Mouse (Mus musculus): ENCODE results near the gene Gm49358.

Gene Gm49358

GRCm38 (mm10) chr10:86763672-86764071 lies at the start of gene Gm49358:
Gene Gm49358 (plus strand): TSS chr10:86763972.
- DNase-seq (ENCODE audit: low spot score), result no peak

GRCm38 (mm10) chr10:86727548-86727980 lies 36.2 kb upstream of the Gm49358 start:
- peak; percentile 66 for DNase-seq (ENCODE audit: low spot score)

DNA sequence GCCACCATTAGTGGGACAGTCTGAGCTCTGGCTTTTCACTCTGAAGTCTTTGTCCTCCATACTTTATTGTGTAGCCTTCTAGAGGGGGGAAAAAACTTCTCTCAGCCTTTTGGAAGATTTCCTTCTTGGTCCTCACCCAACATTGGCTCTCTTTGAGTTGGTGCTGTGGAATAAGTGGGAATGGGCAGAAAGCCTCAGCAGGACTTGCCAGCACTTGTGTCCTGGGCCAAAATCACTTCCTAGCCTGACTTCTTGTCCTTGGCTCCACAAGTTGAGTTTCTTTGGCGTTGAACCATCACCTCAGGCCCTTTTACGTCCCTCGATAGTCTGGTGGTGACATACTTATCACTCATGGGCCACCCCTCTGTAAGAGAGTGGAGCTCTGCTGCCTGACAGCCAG lies 35.6 kb upstream of the Gm49358 start:
- no peak for DNase-seq (ENCODE audit: low spot score)

GRCm38 (mm10) chr10:86730823-86731499 lies 32.8 kb upstream of the Gm49358 start:
- peak; percentile 93 for DNase-seq (ENCODE audit: low spot score)

- DNase-seq (ENCODE audit: low spot score), result no peak
Observed at GRCm38 (mm10) chr10:86731500-86731863, 32.3 kb upstream of the Gm49358 start.

- no peak for DNase-seq (ENCODE audit: low spot score)
Observed at GRCm38 (mm10) chr10:86735036-86735435, 28.7 kb upstream of the Gm49358 start.

DNA sequence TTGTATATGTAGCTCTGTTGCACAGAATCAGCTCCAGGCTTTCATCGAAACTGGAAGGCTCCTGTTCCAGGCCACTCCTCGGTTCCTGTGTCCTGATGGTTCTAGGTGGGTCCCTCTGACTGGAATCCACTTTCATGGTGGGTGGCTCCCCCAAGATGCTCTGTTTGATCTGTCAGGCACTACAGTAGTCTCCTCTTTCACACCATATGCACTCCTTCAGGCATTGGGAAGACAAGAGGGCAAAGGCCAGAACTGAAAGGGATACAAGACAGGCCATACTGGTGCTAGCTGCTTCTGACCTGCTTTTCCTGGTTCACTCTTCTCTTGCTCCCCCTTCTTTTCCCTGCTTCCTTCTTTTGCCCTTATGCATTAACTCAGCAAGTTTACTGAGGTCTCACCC lies 20.9 kb upstream of the Gm49358 start:
- no peak for DNase-seq (ENCODE audit: low spot score)

DNA sequence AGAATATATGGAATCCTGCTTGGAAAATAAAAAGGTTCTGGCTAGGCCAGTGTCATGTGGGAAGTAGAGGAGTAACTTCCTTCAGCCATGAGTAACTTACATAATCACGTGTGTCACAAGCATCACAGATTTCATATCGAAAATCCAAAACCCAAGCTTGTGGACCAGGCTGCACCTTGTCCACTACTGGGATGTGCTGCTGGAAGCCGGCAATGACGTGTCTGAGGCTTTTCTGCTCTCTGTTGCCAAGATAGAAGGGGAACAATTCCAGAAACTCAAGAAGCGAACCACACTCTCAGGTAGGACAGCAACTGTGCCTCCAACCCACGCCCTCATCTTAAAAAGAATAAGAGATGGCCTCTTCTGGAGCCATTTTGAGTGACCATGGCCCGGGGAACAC lies 19.5 kb upstream of the Gm49358 start:
- DNase-seq (ENCODE audit: low spot score), result no peak

DNA sequence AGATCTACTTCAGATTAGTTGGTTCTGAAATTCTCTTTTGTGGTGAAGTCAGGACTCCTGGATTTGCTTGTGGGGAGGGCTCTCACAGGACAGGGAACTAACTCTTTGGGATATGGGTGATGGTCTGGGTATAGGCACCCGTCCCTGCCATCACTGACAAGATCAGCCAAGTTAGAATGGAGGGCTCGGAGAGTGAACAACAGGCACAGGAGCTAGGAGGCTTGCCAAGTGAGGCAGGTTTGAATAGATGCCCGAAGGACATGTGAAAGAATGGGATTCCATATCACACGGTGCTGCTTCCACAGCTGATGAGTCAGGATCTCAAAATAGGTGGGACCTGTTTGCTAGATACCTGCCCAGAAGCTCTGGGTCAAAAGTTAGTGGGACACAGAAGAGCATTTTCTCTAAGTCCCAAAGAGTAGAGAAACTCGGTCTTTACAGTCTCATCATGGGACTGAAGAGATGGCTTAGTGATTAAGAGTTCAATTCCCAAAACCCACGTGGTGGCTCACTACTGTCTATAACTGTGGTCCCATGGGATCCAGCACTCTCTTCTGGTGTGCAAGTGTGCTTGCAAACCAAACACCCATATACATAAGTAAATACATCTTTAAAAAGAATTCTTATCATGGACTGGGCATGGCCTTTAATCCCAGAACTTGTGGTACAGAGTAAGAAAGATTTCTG lies 7.8 kb upstream of the Gm49358 start:
- DNase-seq (ENCODE audit: low spot score), result no peak

DNA sequence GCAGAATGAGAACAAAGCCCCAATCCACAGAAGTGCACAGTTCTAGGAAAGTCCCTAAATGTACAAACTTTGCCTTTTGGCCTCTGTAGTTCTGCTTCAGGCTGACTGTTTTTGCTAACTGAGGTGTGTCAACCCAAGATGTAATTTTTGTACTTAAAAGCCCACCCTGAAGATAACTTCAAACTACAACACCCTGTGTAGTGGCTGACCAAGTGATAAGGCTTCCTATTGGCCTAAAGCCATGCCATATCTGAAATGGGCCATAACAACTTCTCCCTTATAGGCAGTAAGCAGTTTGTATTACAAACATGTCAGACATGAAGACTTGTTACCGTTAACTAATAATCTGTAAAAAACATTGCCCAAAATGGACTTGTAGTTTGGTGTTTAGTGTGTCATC lies 6.0 kb upstream of the Gm49358 start:
- no peak for DNase-seq (ENCODE audit: low spot score)

GRCm38 (mm10) chr10:86758211-86758610 lies 5.6 kb upstream of the Gm49358 start:
- DNase-seq (ENCODE audit: low spot score), result no peak

DNA sequence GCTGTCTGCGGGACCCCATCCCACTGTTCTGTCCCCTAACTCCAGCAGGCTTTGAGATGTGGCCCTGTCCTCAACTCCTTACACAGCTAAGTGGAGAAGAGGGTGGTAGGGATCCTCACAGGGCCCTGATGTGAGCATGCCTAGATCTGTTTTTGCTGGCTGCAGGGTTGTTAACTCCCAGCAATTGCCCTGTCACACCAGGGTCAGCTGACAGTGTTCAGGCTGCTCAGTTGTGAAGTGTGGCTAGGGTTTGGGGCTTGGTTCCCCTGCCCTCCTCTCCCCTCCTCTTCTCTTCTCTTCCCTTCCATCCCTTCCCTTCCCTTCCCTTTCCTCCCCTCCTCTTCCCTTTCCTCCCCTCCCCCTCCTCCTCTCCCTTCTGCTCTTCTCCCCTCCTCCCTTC lies 2.5 kb upstream of the Gm49358 start:
- DNase-seq (ENCODE audit: low spot score), result no peak

DNA sequence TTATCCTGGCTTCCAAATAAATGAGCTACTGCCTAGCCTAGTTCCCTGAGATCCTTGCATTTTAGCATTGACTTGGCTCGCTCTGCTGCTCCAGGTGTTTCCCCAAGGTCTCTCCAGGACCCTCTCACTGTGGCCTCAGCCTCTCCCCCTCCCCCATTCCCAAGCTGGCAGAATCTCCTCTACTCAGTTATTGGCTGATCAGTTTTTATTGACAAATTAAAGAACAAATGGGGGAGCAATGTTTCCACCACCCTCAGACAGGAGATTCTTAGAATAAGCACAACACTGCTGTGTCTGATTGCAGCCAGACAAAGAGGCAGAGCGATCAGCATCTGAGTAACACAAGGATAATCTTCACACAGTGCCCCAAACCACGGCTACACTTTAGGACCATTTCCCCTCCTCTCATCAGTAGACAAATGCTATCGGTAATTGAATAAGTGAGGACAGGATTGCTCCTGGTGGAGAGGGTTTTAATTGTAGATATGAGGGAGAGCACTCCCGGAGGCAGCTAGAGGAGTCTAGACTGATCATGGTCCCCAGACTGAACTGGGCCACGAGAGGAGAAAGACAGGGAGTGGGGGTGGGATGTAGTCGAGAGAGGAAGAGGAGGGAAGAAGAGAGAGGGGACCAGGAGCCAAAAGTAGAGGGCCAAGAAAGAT lies 1.9 kb upstream of the Gm49358 start:
- DNase-seq (ENCODE audit: low spot score), result no peak

DNA sequence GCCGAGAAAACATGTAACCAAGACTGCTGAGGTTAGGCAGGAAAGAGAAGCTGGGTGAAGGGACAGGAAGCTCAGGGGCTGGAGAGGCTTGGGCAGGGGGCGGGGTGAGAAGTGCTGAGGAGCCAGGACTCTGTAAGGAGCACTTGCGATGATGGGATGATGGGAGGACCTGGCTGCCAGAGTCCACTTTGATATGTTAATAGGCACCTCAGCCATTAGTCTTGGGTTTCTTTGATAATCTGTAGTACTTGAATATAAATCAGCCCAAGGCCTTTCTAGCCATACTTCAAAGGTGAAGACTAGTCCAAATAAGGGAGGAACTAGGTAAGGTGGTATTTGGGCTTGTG lies 1.4 kb upstream of the Gm49358 start:
- DNase-seq (ENCODE audit: low spot score), result no peak

DNA sequence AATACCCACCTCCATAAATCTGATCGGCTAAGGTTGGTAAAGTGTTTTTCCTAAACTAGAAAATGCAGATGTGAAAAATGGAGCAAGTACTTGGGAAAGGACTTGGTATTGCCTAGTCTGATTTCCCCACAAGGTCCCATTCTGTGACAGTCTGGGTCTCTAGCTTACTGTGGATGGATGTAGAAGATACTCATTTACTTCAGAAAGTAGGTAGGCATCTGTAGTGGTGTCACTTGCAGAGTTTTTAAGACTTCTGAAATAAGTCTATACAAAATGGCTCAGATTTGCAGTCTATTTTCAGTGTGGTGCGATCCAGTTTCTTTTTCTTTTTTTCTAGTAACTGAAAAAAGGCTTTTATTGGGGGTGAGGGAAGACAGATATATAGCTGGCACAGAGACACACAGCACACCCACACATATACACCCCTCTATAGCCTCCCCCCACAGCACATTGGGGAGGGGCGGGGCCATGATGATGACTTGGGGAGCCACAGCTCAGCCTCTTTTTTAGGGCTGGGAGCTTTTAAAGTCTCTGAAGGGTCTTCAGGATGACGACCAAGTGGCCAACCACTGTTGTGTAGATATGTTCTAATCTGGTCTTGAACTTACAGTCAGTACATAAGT lies 1.7 kb downstream of the Gm49358 start:
- no peak for DNase-seq (ENCODE audit: low spot score)

GRCm38 (mm10) chr10:86769216-86769615 lies 5.4 kb downstream of the Gm49358 start:
- DNase-seq (ENCODE audit: low spot score), result no peak

DNA sequence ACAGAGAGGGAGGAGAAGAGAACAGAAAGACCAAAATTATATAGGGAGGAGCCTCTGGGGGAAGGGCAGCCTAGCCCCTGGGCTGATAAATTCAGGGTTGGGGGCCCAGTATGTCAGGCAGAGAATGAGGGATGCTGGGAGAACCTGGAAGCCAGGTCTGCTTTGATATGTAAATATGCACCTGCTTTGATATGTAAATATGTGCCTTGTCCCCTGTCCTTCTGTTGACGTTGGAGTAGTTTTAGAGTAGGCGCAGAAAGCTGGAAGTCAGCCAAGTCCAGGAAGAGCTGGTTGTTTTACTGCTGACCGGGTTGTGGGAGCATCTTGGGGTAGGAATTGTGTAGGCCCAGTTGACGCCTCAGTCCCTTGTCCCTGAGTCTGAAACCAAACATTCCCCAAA lies 6.0 kb downstream of the Gm49358 start:
- no peak for DNase-seq (ENCODE audit: low spot score)

GRCm38 (mm10) chr10:86771701-86772100 lies 7.9 kb downstream of the Gm49358 start:
- DNase-seq (ENCODE audit: low spot score), result no peak

GRCm38 (mm10) chr10:86772231-86772631 lies 8.5 kb downstream of the Gm49358 start:
- DNase-seq (ENCODE audit: low spot score), result no peak

DNA sequence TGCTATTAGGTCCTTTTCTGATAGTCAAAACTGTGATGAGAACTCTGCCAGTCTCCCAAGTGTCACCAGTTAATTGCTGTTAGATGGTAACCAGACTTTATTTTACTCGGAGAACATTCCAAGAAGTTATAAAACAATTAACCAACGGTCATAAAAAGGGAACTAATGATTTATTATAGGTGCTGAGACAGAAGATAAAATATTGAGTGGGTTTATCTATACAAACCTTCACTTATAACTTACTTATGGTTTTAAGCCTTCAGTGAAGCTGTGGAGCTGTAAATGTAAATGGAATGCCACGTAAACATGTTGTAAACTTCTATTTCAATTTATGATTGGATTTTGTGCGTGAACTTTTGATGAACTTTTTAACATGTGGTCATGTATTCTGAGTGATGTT lies 9.6 kb downstream of the Gm49358 start:
- DNase-seq (ENCODE audit: low spot score), result no peak

- no peak for DNase-seq (ENCODE audit: low spot score)
Observed at GRCm38 (mm10) chr10:86776281-86776680, 12.5 kb downstream of the Gm49358 start.

GRCm38 (mm10) chr10:86777614-86778319 lies 14.0 kb downstream of the Gm49358 start:
- no peak for DNase-seq (ENCODE audit: low spot score)
